8 mouse cellular contexts compared by ENCODE assay signal in the genomic region with DNA sequence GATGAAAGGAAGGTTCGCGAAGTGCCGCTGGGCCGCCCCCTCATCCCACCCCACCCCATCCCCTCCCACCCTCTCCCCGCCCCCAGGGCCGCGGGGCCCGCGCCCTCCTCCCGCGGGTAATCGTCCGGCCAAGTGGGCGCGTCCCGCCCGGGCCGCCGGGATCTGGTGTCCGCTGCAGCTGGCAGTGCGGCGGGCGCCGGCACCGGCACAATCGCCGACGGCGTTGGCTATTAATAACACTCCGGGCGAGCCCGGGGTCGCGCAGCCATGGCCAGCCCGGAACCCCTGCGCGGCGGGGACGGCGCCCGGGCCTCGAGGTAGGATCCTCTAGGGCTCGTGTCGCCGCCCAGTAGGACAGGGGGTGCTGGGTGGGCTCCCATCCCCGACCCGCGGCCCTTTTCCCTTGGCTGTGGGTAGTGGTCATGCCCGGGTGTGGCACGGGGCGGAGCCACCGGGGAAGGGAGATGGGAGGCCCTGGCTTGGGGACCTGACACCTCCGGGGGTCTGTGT. TPM values are rescaled to one million over a fixed set of nuclear protein-coding genes. Genes with fewer than 3 reads are reported as not detected.
A peak's percentile ranks its signal among the peaks of the same experiment; 100 is the strongest.
DNase-seq lines count a peak whose midpoint lies in the region; ATAC-seq lines count a peak whose summit lies in the region.

A gene (plus strand): TSS at position 146 of the 510 bp plus-strand sequence.

- no peaks in the 10 kb centered on the region for H3K9me3 ChIP-seq in embryonic facial prominence, embryonic 10.5 days
- no peaks in the 10 kb centered on the region for H3K9me3 ChIP-seq in neural tube, embryonic 12.5 days

- peak; percentile 37; the same call in 1 of the 2 replicates for ATAC-seq in neural tube, embryonic 12.5 days (ENCODE audit: low FRiP score, low read depth)

- H3K27ac ChIP-seq in embryonic facial prominence, embryonic 10.5 days (replicated peaks) = peak within 1 kb of the TSS; percentile 44
- no peak within 1 kb of the TSS for H3K27ac ChIP-seq in neural tube, embryonic 12.5 days

- peaks cover 20% of the 10 kb centered on the region for H3K4me1 ChIP-seq in embryonic facial prominence, embryonic 10.5 days
- H3K4me1 ChIP-seq in neural tube, embryonic 12.5 days = peaks cover 13% of the 10 kb centered on the region

- H3K27me3 ChIP-seq in embryonic facial prominence, embryonic 10.5 days (replicated peaks; ENCODE audit: low read depth, poor library complexity, severe bottlenecking) = peaks cover 55% of the 10 kb centered on the region
- H3K27me3 ChIP-seq in neural tube, embryonic 12.5 days (replicated peaks) = peaks cover 22% of the 10 kb centered on the region

- DNase-seq in ovary, postnatal 14 days (ENCODE audit: low spot score) = peak; percentile 31
- DNase-seq in ovary, postnatal 10 days (ENCODE audit: low spot score) = no peak
- DNase-seq in embryonic facial prominence, embryonic 10.5 days (ENCODE audit: low spot score) = peak; percentile 50
- DNase-seq in heart, adult 9 months (ENCODE audit: low spot score in 2 of 2) = peak; percentile 49 to 58
- DNase-seq in kidney, postnatal 4 days = peak; percentile 45 to 66
- DNase-seq in left cerebral cortex, adult 18-20 months (ENCODE audit: low spot score in 2 of 2) = no peak
- DNase-seq in layer of hippocampus, postnatal 14 days (ENCODE audit: low spot score in 2 of 2) = no peak

- peak within 1 kb of the TSS; percentile 68 for H3K4me3 ChIP-seq in embryonic facial prominence, embryonic 10.5 days
- H3K4me3 ChIP-seq in neural tube, embryonic 12.5 days = peak within 1 kb of the TSS; percentile 45

- WGBS in embryonic facial prominence, embryonic 10.5 days = 1% methylated on average over 53 of the region's 53 CpGs
- WGBS in neural tube, embryonic 12.5 days = 1% methylated on average over 46 of the region's 53 CpGs

- H3K9ac ChIP-seq in neural tube, embryonic 12.5 days = peak within 1 kb of the TSS; percentile 57

- H3K4me2 ChIP-seq in neural tube, embryonic 12.5 days (replicated peaks) = peak within 1 kb of the TSS; percentile 97

- no peaks in the 10 kb centered on the region for H3K36me3 ChIP-seq in embryonic facial prominence, embryonic 10.5 days (replicated peaks)
- no peaks in the 10 kb centered on the region for H3K36me3 ChIP-seq in neural tube, embryonic 12.5 days

RNA-seq across cellular contexts. Expression of the gene that starts here (rescaled TPM):
- polyA plus RNA-seq in embryonic facial prominence, embryonic 10.5 days (2016; fragmentation: Nextera tagmentation; extraction: Ambion mirVana) = 0.48 and 0.71 TPM in 2 replicates
- polyA plus RNA-seq in neural tube, embryonic 12.5 days (2016; fragmentation: Nextera tagmentation; extraction: Ambion mirVana) = 1.7 and 1.9 TPM in 2 replicates
- 1 to 10 TPM; 1.9 to 2.5 TPM for total RNA-seq in left cerebral cortex, adult 18-20 months (2021)
- 1 to 10 TPM; 1.2 TPM for total RNA-seq in layer of hippocampus, postnatal 14 days (2021)

Comparison
In these comparisons a context has a peak if more than half of its experiments do, and no peak if none do; other contexts are left out.
1. DNase-seq: peak in ovary, postnatal 14 days (single experiment), heart, adult 9 months (2 of 2) and kidney, postnatal 4 days (2 of 2); none in ovary, postnatal 10 days (single experiment), left cerebral cortex, adult 18-20 months (0 of 2) and layer of hippocampus, postnatal 14 days (0 of 2).
2. Peak in DNase-seq, H3K4me3 ChIP-seq and H3K27ac ChIP-seq in embryonic facial prominence, embryonic 10.5 days; RNA of the gene not detected or under 1 TPM.